Mouse (Mus musculus) testis, adult 2 months (tissue): ENCODE results near the gene 1700042G07Rik. TPM values are rescaled to one million over a fixed set of nuclear protein-coding genes. Genes with fewer than 3 reads are reported as not detected.
A peak's percentile ranks its signal among the peaks of the same experiment; 100 is the strongest.

Source experiments
- H3K27ac ChIP-seq: fragments of 200-500 bp; 2 replicates; pipeline ENCODE4 v1.5.1; 2012; ENCODE audit warnings: low read depth, low read length; ENCODE audit not compliant: control insufficient read depth, insufficient read depth
- H3K27me3 ChIP-seq: fragments of 200-500 bp; 2 replicates; pipeline ENCODE4 v1.6.1; 2012; ENCODE audit warnings: mild to moderate bottlenecking, low read length, moderate library complexity; ENCODE audit not compliant: control insufficient read depth, insufficient read depth
- H3K36me3 ChIP-seq: fragments of 200-500 bp; 2 replicates; pipeline ENCODE4 v1.6.1; 2012; ENCODE audit warnings: mild to moderate bottlenecking, low read length; ENCODE audit not compliant: control insufficient read depth, insufficient read depth
- H3K4me1 ChIP-seq: fragments of 200-500 bp; 2 replicates; pipeline ENCODE4 v1.6.1; 2012; ENCODE audit warnings: low read length; ENCODE audit not compliant: control insufficient read depth, insufficient read depth
- H3K4me3 ChIP-seq: fragments of 200-500 bp; 2 replicates; pipeline ENCODE4 v1.5.1; 2012; ENCODE audit warnings: low read depth, mild to moderate bottlenecking, low read length, moderate library complexity, mixed read lengths; ENCODE audit not compliant: control insufficient read depth
- CTCF ChIP-seq: fragments of 200-500 bp; IDR thresholded peaks from 2 replicates; pipeline ENCODE4 v1.5.1; 2012; ENCODE audit warnings: low read depth, mild to moderate bottlenecking, inconsistent platforms, low read length, moderate library complexity; ENCODE audit not compliant: control insufficient read depth, insufficient read depth, insufficient replicate concordance
- POLR2A ChIP-seq: fragments of 200-500 bp; IDR thresholded peaks from 2 replicates; pipeline ENCODE4 v1.6.1; 2012; ENCODE audit warnings: low read depth, mild to moderate bottlenecking, inconsistent platforms, low read length, moderate library complexity; ENCODE audit not compliant: control insufficient read depth
- polyA plus RNA-seq: library from polyadenylated mRNA; depleted of rRNA; stranded (reverse); fragments of >200 nt; gene quantifications from 2 replicates; pipeline ENCODE4 v1.2.3, GENCODE M21; 2012

1700042G07Rik gene
- polyA plus RNA-seq, 1 experiment, result 696 TPM

DNA sequence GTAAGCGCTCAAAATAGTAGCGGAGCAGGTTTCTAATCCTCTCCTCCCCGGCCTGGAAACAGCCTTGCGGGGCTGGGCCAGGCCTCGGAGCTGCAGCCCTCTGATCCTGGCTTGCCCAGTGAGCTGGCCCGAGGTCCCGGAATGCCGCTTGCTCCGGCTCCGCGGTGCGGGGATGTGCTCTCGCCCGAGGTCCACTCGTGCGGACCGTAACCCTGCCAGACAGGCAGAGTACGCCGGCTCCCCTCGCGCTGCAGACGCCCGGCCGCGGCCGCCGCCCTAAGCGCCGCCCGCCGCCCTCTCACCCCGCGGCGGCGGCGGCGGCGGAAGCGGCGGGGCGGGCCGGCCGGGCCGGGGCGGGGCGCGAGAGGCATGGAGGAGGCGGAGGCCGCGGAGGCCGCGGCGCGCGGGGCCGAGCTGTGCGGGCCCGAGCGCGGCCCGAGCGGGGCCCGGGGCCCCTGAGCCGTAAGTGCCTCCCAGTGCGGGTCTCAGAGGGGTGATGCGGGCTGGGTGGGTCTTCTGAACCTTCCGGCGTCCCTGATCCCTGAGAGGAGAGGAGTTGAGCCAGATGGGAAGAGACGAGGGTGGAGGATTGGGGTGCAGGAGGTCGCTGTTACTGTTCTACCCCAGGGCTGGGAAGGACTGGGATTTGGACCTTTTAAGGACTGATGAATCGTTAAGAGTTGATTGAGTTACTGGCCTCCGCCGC lies 22.9 kb upstream of the 1700042G07Rik start:
- peaks cover 20% of the 10 kb centered on the region for H3K4me1 ChIP-seq
- peak overlapping the region; percentile 83 for H3K4me3 ChIP-seq
- no peaks in the 10 kb centered on the region; the same call in 1 of the 2 replicates for H3K36me3 ChIP-seq
- TF ChIP-seq CTCF (no peak), POLR2A (peak; percentile 71; the same call in 1 of the 2 replicates)
- H3K27me3 ChIP-seq, result no peaks in the 10 kb centered on the region
- peak overlapping the region; percentile 76 for H3K27ac ChIP-seq

DNA sequence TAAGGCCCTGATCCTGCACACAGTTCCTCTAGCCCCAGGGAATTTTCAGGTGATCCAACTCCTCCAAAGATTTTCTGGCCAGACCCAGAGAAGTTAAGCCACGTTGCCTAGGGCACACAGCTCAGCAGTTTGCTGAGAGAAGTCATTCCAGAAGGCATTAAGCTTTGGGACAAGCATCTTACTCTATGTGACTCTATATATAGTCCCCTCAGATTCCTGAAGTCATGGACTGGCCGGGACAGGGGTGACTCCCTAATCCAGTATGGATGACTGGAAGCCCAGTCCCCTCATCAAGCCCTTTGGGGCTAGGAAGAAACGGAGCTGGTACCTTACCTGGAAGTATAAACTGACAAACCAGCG lies 22.3 kb upstream of the 1700042G07Rik start:
- Histone ChIP-seq H3K4me3 (peak overlapping the region; percentile 83), H3K4me1 (peaks cover 20% of the 10 kb centered on the region), H3K27me3 (no peaks in the 10 kb centered on the region), H3K36me3 (no peaks in the 10 kb centered on the region; the same call in 1 of the 2 replicates), H3K27ac (peak overlapping the region; percentile 76)
- no peak for TF ChIP-seq POLR2A
- no peak for TF ChIP-seq CTCF

DNA sequence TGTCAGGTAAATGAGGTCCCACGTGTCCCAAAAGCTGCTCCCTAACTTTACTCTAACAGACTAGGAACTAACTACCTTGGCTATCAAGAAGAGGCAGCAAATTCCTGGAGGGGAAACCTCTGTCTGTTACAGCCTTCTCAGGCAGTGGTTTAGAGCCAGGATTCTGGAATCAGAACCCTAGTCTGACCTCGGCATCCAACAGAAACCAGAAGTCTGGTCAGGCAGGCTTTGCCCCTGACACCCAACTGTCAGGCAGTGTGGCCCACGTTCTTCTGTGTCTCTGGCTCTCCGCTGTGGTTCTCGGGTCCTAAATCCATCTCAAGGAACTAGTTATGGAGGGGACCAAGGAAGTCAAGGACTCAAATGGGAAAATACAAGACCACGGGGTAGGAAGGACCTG lies 21.9 kb upstream of the 1700042G07Rik start, which contains the start of gene Lurap1:
Gene Lurap1, minus strand, starts transcription at position 101 of the 400 bp plus-strand sequence.
- Histone ChIP-seq H3K27ac (peak within 1 kb of the TSS; percentile 76), H3K36me3 (no peaks in the 10 kb centered on the region; the same call in none of the 2 replicates), H3K4me3 (peak within 1 kb of the TSS; percentile 83), H3K27me3 (no peaks in the 10 kb centered on the region), H3K4me1 (peaks cover 20% of the 10 kb centered on the region)
- TF ChIP-seq POLR2A (peak; percentile 82), CTCF (no peak)

DNA sequence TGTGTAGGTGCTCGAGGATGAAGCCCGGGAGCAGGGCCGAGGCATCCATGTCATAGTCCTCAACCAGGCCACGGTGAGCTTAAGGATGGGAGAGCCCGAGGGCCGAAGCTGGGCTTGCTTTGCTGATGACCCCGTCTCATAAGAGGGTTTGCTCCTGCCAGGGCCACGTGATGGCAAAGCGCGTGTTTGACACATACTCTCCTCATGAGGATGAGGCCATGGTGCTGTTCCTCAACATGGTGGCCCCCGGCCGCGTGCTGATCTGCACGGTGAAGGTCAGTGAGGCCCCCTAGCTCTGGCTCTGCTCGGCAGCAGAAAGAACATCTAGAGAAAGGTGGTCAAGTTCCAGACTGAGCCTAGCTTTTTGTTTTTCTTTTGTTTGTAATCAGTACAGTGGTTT lies 20.5 kb upstream of the 1700042G07Rik start:
- no peak for TF ChIP-seq POLR2A
- TF ChIP-seq CTCF, result no peak
- Histone ChIP-seq H3K27ac (no peak overlapping the region), H3K36me3 (no peaks in the 10 kb centered on the region; the same call in none of the 2 replicates), H3K4me1 (peaks cover 20% of the 10 kb centered on the region), H3K27me3 (no peaks in the 10 kb centered on the region), H3K4me3 (peak overlapping the region; percentile 83)

DNA sequence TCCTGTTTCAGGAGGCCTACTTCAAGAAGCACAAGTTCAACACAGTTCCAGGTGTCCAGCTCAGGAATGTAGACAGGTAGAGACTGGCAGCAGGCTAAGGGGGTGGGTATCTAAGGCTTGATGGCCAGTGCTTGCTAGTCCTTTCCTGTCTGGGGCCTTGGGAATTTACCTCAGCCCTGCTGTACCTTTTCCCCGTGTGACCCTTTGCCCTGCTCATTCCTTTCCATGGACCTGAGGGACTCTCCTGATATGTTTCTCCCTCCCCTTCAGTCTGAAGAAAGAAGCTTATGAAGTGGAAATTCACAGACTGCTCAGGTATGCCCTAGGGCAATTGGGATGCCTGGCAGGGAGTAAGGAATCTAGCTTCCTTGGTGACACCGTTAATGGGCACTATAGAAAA lies 15.3 kb upstream of the 1700042G07Rik start:
- Histone ChIP-seq H3K4me1 (peaks cover 2% of the 10 kb centered on the region; the same call in 1 of the 2 replicates), H3K4me3 (no peak overlapping the region), H3K27ac (no peak overlapping the region), H3K36me3 (peaks cover 1% of the 10 kb centered on the region), H3K27me3 (no peaks in the 10 kb centered on the region)
- no peak for TF ChIP-seq POLR2A
- no peak for TF ChIP-seq CTCF

DNA sequence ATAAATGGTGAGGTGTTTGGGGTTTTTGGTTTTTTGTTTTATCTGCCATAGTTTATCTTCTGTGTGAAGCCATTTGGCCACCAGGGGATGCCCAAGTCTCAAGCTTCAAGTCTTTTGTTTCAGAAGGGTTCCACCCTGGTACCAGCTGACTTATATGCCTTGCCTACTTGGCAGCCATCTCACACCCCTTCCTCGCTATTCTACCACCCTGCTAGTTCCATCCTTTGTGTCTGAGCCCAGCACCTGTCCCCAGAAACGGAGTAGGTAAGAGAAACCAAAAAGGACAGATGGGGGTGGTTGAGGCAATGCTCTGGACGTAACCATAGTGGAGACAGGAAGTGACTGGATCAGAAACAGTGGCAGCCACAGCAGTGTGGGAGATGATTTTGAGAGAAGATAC lies 13.3 kb upstream of the 1700042G07Rik start:
- peaks cover 1% of the 10 kb centered on the region for H3K36me3 ChIP-seq
- no peaks in the 10 kb centered on the region for H3K4me1 ChIP-seq
- no peaks in the 10 kb centered on the region for H3K27me3 ChIP-seq
- TF ChIP-seq POLR2A, result no peak
- 0 out of 2 replicates have a peak, but pooled peaks have one; percentile 1 for TF ChIP-seq CTCF
- H3K4me3 ChIP-seq, result no peak overlapping the region
- peak overlapping the region; percentile 26; the same call in 1 of the 2 replicates for H3K27ac ChIP-seq

DNA sequence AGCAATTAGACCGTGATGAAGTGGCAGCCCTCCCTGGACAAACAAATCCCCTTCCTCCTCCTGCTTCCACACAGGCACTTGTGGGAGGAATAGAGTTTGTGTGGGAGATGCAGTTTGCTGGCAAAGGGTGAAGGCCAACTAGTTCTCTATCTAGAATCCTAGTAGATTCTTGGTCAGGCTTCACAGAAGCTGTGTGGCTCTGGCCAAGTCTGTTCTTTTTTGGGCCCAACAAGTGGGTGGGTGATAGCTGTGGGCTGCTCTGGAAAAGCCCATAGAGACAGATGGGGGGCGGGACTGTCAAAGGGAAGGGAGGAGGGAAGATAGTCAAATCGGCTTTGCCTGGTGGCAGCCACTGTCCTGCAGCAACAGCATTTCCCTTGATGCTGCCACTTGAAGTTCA lies 12.4 kb upstream of the 1700042G07Rik start:
- H3K27me3 ChIP-seq, result no peaks in the 10 kb centered on the region
- H3K4me1 ChIP-seq, result no peaks in the 10 kb centered on the region
- peak overlapping the region; percentile 67 for H3K27ac ChIP-seq
- H3K4me3 ChIP-seq, result no peak overlapping the region
- no peak for TF ChIP-seq POLR2A
- no peak for TF ChIP-seq CTCF
- H3K36me3 ChIP-seq, result peaks cover 1% of the 10 kb centered on the region

DNA sequence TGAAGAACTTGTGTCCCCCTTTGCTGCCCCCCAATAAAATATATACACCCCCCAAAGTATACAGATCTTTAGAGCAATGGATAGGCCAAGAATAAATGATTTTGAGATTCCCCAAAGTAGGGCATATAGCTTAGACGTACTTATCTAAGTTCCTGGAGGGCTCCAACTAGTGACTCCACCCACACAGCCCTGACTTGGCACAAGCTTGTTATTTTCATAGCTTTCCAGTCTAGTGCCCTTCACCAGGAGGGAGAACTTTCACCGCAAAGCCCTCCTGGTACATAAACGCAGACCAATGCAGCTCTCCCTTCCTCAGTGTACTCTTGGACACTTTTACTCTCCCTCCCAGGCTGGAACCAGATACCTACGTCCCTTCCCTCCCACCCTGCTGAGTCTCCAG lies 11.0 kb upstream of the 1700042G07Rik start:
- H3K4me3 ChIP-seq, result no peak overlapping the region
- TF ChIP-seq POLR2A (no peak), CTCF (no peak)
- H3K36me3 ChIP-seq, result peaks cover 1% of the 10 kb centered on the region
- no peak overlapping the region for H3K27ac ChIP-seq
- H3K27me3 ChIP-seq, result no peaks in the 10 kb centered on the region
- H3K4me1 ChIP-seq, result no peaks in the 10 kb centered on the region
